Mouse (Mus musculus) heart, adult 2 months (tissue): ENCODE results near the gene Kbtbd4. TPM values are rescaled to one million over a fixed set of nuclear protein-coding genes. Genes with fewer than 3 reads are reported as not detected.

Experiments used
- DNase-seq, 2 experiments: peaks; one replicate each; pipeline ENCODE4 v3.0.0; 2021
- H3K27ac ChIP-seq: fragments of 200-600 bp; 2 replicates; pipeline ENCODE4 v1.8.1; 2022
- H3K27me3 ChIP-seq: fragments of 200-500 bp; 2 replicates; pipeline ENCODE4 v1.6.1; 2012; ENCODE audit warnings: mild to moderate bottlenecking, low read length, inconsistent platforms, mixed read lengths; ENCODE audit not compliant: control insufficient read depth, insufficient read depth
- H3K36me3 ChIP-seq: fragments of 200-500 bp; 2 replicates; pipeline ENCODE4 v1.6.1; 2012; ENCODE audit warnings: low read length, inconsistent platforms; ENCODE audit not compliant: control insufficient read depth, insufficient read depth
- H3K4me1 ChIP-seq: fragments of 200-500 bp; 2 replicates; pipeline ENCODE4 v1.6.1; 2011; ENCODE audit warnings: low read length; ENCODE audit not compliant: control insufficient read depth, insufficient read depth
- H3K4me3 ChIP-seq: fragments of 200-600 bp; 2 replicates; pipeline ENCODE4 v1.8.1; 2022
- H3K79me2 ChIP-seq: fragments of 200-500 bp; replicated peaks from 2 replicates; pipeline ENCODE4 v1.6.1; 2012; ENCODE audit warnings: mild to moderate bottlenecking, inconsistent platforms, low read length, moderate library complexity, mixed read lengths; ENCODE audit not compliant: control insufficient read depth, insufficient read depth
- H3K9ac ChIP-seq: fragments of 200-500 bp; 2 replicates; pipeline ENCODE4 v1.6.1; 2012; ENCODE audit warnings: low read depth, mild to moderate bottlenecking, control low read depth, inconsistent platforms, low read length, mixed read lengths
- CTCF ChIP-seq: fragments of 200-600 bp; IDR thresholded peaks from 2 replicates; pipeline ENCODE4 v1.8.1; 2022; ENCODE audit warnings: antibody characterized with exemption, mild to moderate bottlenecking, moderate library complexity
- EP300 ChIP-seq: fragments of 200-500 bp; IDR thresholded peaks from 2 replicates; pipeline ENCODE4 v1.6.1; 2011; ENCODE audit warnings: low read depth, low read length, control low read depth; ENCODE audit not compliant: insufficient read depth
- POLR2A ChIP-seq: fragments of 200-500 bp; IDR thresholded peaks from 2 replicates; pipeline ENCODE4 v1.6.1; 2011; ENCODE audit warnings: mild to moderate bottlenecking, low read depth, low read length, control low read depth; ENCODE audit not compliant: insufficient read depth
- WGBS: fragments of 180-500 bp; shearing (Covaris S2); methylation state at CpG from one replicate; pipeline ENCODE4 v1.1.7; 2018; 5-methylcytosine and 5-hydroxymethylcytosine counted together
- intact Hi-C: fragments of 180-260 bp; cut with DNase I; formaldehyde crosslinking; loops from one replicate; pipeline ENCODE4 v1.15.1; 2025
- polyA plus RNA-seq: library from polyadenylated mRNA; depleted of rRNA; stranded (reverse); fragments of >200 nt; gene quantifications from 2 replicates; pipeline ENCODE4 v1.2.3, GENCODE M21; 2012
- total RNA-seq, 2 experiments: library from RNA; stranded (reverse); gene quantifications; 2 replicates each; pipeline ENCODE4 v1.2.3; 2021

Kbtbd4 gene
- total and polyA plus RNA-seq, 3 experiments = 14.0 to 23.4 (median 20.6) TPM

DNA sequence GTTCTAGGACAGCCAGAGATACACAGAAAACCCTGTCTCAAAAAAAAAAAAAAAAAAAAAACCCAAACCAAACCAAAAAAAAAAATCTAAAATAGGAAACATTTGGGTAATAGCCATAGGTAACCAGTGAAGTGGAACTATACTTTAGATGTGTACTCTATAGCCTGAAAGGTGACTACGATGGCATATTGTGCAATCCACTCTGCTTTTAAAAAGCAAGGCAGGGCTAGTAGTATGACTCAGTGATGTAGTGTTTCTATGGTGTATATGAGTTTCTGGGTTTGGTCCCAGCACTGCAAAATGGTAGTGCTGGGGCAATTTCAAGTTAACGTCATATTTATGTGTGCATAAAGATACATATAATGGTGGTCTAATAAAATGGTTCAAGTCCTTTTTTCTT, 2.2 kb downstream of the Kbtbd4 start:
- TF ChIP-seq CTCF (no peak), EP300 (no peak), POLR2A (no peak)
- Histone ChIP-seq H3K4me1 (peaks cover 9% of the 10 kb centered on the region), H3K4me3 (no peak overlapping the region), H3K27me3 (no peaks in the 10 kb centered on the region), H3K9ac (no peak overlapping the region), H3K27ac (no peak overlapping the region), H3K36me3 (peaks cover 13% of the 10 kb centered on the region), H3K79me2 (no peaks in the 10 kb centered on the region)
- intact Hi-C loops = no loop called here
- WGBS = 94% methylated on average over 2 of the region's 2 CpGs
- no peak for DNase-seq

DNA sequence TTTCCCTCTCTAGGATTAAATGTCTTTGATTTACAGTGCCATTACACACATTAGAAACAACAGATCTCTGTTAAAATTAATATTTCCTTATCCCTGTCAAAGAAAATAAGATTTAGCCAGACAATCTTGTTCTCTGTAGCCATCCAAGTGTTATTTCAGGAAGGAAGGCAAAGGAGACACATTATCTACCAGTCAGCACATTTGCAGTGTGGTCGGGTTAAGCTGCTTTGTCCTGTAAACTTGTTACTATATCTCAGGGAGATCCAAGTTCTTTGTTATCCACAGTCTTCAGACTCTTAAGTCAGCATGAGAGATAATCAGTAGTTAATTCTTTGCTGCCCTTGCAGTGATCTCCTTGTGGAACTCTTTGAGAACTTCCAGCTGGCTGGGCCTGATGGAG, 6.3 kb downstream of the Kbtbd4 start:
- Histone ChIP-seq H3K27ac (peak overlapping the region; percentile 6; the same call in 1 of the 2 replicates), H3K36me3 (peaks cover 22% of the 10 kb centered on the region), H3K9ac (no peak overlapping the region), H3K27me3 (no peaks in the 10 kb centered on the region), H3K79me2 (no peaks in the 10 kb centered on the region), H3K4me1 (peaks cover 8% of the 10 kb centered on the region), H3K4me3 (no peak overlapping the region)
- no peak for DNase-seq
- WGBS = 22% methylated on average over 1 of the region's 1 CpGs
- intact Hi-C loops = no loop called here
- TF ChIP-seq POLR2A (no peak), EP300 (no peak)

DNA sequence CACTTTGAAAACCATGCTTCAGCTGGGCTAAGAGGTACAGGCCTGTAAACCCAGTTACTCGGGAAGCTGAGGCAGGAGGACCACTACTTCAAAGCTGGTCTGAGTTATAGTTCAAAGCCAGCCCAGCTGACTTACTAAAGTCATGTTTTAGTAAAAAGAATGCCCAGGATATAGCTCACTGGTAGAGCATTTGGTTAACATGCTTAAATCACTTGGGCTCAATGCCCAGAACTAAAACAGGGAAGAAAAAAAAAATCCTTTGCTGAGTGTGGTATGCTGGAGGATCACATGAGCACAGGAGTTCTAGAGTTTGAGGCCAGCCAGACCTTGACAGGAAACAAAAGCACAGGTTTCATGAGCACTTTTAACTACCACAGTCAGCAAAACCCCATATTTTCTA, 7.1 kb downstream of the Kbtbd4 start:
- H3K9ac ChIP-seq = no peak overlapping the region
- peaks cover 22% of the 10 kb centered on the region for H3K36me3 ChIP-seq
- intact Hi-C loops = no loop called here
- no peak for TF ChIP-seq CTCF
- TF ChIP-seq EP300 = no peak
- TF ChIP-seq POLR2A = no peak
- DNase-seq = no peak
- no peak overlapping the region; the same call in 1 of the 2 replicates for H3K27ac ChIP-seq
- H3K4me1 ChIP-seq = peaks cover 7% of the 10 kb centered on the region
- no peaks in the 10 kb centered on the region for H3K27me3 ChIP-seq
- H3K79me2 ChIP-seq = no peaks in the 10 kb centered on the region
- no peak overlapping the region for H3K4me3 ChIP-seq
- WGBS = 58% methylated on average over 1 of the region's 1 CpGs

DNA sequence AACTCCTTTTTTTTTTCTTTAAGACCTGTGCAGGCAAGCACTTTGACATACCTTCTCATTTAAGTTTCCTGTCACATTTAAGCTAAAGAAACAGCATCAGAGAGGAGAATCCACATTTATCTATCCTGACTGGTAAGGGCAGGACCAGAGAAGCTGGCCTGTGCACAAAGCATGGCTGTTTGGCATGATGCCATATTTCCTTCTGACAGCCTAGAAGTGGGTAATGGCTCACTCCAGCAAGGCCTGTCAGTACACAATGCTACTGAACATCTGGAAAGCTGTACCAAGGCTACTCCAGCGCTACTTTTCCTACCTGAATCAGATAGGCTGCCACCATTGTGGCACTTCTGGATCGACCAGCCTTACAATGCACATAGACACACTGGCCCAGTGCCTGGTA, 9.1 kb downstream of the Kbtbd4 start:
- Histone ChIP-seq H3K27ac (no peak overlapping the region), H3K4me1 (peaks cover 8% of the 10 kb centered on the region), H3K36me3 (peaks cover 22% of the 10 kb centered on the region), H3K9ac (no peak overlapping the region), H3K4me3 (no peak overlapping the region), H3K79me2 (no peaks in the 10 kb centered on the region; the same call in 1 of the 2 replicates), H3K27me3 (no peaks in the 10 kb centered on the region)
- 22% methylated on average over 2 of the region's 2 CpGs for WGBS
- no peak for TF ChIP-seq POLR2A
- no peak for TF ChIP-seq CTCF
- TF ChIP-seq EP300 = no peak
- peak in 1 of 2 experiments; percentile 18 for DNase-seq
- intact Hi-C loops = no loop called here

DNA sequence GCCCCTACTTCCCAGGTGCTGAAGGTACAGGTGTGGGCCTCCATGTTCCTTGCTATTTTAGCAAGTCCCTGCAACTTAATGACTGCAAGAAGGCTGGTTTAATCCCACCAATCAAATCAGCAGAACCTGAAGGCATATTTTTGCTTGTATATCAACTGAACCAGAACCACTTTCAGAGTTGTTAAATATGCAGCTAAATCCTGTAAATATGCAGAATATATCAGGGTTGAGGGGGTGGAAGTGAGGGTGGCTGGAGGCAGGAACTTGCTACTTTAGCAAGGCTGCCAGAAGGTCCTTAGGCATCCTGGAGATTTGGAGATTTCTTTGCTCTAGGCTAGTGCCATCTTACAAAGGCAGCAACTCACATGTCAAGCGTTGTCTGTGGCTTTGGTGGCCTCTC, 11.0 kb downstream of the Kbtbd4 start:
- no peak overlapping the region for H3K4me3 ChIP-seq
- peaks cover 8% of the 10 kb centered on the region for H3K4me1 ChIP-seq
- no peaks in the 10 kb centered on the region for H3K27me3 ChIP-seq
- H3K27ac ChIP-seq = no peak overlapping the region
- H3K9ac ChIP-seq = no peak overlapping the region
- DNase-seq = no peak
- 94% methylated on average over 1 of the region's 1 CpGs for WGBS
- TF ChIP-seq EP300 (no peak), POLR2A (no peak), CTCF (no peak)
- H3K36me3 ChIP-seq = peaks cover 21% of the 10 kb centered on the region
- no peaks in the 10 kb centered on the region; the same call in 1 of the 2 replicates for H3K79me2 ChIP-seq
- intact Hi-C loops = loop anchor here (5.0 kb wide), 1 partner anchor 137 kb away; the partner anchor contains the start of gene Psmc3

DNA sequence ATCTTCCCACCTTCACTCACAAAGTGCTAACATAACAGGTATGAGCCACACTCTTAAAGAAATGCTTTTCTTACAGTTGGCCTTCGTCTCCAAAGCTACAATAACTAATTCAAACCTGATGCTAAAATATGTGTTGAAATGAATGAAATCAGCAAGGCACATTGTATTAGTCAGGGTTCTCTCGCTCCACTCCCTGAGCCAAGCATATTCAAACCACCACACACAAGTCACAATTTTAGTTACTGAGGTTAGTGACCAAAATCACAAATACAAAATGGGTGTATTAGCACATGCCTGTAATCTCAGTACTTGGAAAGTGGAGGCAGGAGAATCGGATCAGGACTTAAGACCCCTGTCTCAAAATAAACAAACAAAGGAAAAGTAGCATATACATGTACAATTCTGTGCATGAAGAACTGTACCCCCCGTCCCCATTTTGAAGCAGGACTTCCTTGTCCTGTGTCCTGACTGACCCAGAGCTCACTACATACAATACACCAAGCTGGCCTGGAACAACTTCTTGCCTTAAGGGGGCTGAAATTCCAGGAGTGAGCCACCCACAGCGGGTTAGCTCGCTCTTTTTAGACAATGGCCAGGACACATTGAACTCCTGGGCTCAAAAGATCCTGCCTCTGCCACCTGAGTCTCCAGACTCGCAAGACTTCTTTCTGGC, 12.2 kb downstream of the Kbtbd4 start:
- TF ChIP-seq CTCF (no peak), EP300 (no peak), POLR2A (0 out of 2 replicates have a peak, but pooled peaks have one; percentile 12)
- peak overlapping the region; percentile 96 for H3K27ac ChIP-seq
- no peak for DNase-seq
- H3K4me1 ChIP-seq = peaks cover 8% of the 10 kb centered on the region
- no peaks in the 10 kb centered on the region; the same call in 1 of the 2 replicates for H3K79me2 ChIP-seq
- 15% methylated on average over 7 of the region's 7 CpGs for WGBS
- H3K9ac ChIP-seq = peak overlapping the region; percentile 97
- intact Hi-C loops = loop anchor here (1.0 to 5.0 kb wide), 2 partner anchors 11 to 136 kb away; partner anchors contain the start of gene Psmc3
- peak overlapping the region; percentile 81 for H3K4me3 ChIP-seq
- no peaks in the 10 kb centered on the region for H3K27me3 ChIP-seq
- peaks cover 12% of the 10 kb centered on the region for H3K36me3 ChIP-seq
